Mouse (Mus musculus): Measurements from ENCODE around the gene Klrg1.
A peak's percentile ranks its signal among the peaks of the same experiment; 100 is the strongest.

DNA sequence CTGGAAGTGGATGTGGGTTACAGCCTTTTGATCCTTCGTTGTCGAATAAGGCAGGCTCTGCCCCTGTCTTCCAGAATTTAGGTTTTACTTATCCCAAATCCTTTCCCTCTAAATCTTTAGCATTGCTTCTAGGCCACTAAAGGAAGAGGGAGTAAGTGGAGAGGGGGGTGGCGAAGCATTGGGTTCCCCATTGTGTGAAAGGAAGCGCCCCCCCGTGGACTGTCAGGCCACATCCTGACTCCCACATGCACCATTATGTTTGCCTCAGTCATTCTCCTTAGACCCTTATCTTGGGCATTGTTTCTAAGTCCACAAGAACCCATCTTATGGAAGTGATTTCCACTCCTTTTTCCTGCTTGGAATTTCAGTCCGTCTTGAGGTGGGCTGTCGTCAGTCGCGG, 12.6 kb upstream of the Klrg1 start:
- TF ChIP-seq CTCF (IDR thresholded peaks at IDR 0.05; ENCODE audit: low read depth) (peak; percentile 17; the same call in 1 of the 2 replicates), EP300 (optimal IDR thresholded peaks at IDR 0.05) (no peak)
